Mouse (Mus musculus): ENCODE data around the gene Tmub1.

DNA sequence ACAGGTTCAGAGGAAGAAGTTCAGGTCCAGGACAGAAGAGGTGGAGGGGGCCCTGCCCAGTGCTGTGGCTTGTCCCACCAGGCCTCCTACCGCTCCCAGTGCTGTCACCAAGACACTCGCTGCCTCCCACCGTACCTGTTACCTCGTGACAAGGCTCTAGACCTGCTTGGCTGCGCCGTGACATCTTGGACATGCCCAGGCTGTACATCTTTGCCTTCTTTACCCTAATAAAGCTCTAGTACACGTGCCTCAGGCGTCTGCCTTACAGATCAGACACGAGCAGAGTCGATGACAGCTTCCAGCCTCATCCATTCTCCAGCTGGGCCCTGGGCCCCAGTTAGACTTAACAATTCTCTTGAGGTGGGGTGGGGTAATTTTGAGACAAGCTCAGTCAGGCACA lies 30.1 kb downstream of the Tmub1 start:
- TF ChIP-seq CTCF (IDR thresholded peaks at IDR 0.05; ENCODE audit: borderline replicate concordance, control insufficient read depth, extremely low read depth, insufficient read depth, low read length, poor library complexity), result no peak
- no peak for TF ChIP-seq POLR2A (IDR thresholded peaks at IDR 0.05; ENCODE audit: control insufficient read depth, extremely low read depth, insufficient read depth, low read length, poor library complexity)

Measured in thymus, adult 2 months (tissue).